Mouse (Mus musculus) MEL (cell line): Measurements from ENCODE around the gene Padi6. TPM values are rescaled to one million over a fixed set of nuclear protein-coding genes. Genes with fewer than 3 reads are reported as not detected.

Source experiments
- DNase-seq: peaks from one replicate; pipeline ENCODE4 v3.0.0; 2011; ENCODE audit warnings: low read depth, low spot score
- H3K27ac ChIP-seq: 2 replicates; pipeline ENCODE4 v1.5.1; 2012; ENCODE audit warnings: low read depth, mild to moderate bottlenecking, control low read depth, low read length, moderate library complexity; ENCODE audit not compliant: control insufficient read depth
- H3K27me3 ChIP-seq, 2 experiments: fragments of 150-350 bp in 1 of 2; sonication (generic) in 1 of 2; 2 replicates each; pipeline ENCODE4 v1.6.1; 2012; ENCODE audit warnings: low read length in 2 of 2, mild to moderate bottlenecking in 2 of 2, improper control_type of control experiment in 1 of 2, moderate library complexity in 1 of 2; ENCODE audit not compliant: insufficient read depth in 2 of 2, control insufficient read depth in 1 of 2
- H3K36me3 ChIP-seq, 2 experiments: 2 replicates each; pipeline ENCODE4 v1.6.1; 2012 to 2014; ENCODE audit warnings: low read length in 2 of 2, improper control_type of control experiment in 1 of 2, inconsistent platforms in 1 of 2, mild to moderate bottlenecking in 1 of 2; ENCODE audit not compliant: insufficient read depth in 2 of 2, control insufficient read depth in 1 of 2
- H3K4me1 ChIP-seq, 2 experiments: fragments of 150-350 bp in 1 of 2; sonication (generic) in 1 of 2; 2 replicates each; pipeline ENCODE4 v1.6.1; 2012; ENCODE audit warnings: low read length in 2 of 2, improper control_type of control experiment in 1 of 2, mild to moderate bottlenecking in 1 of 2; ENCODE audit not compliant: insufficient read depth in 2 of 2, control insufficient read depth in 1 of 2
- H3K4me3 ChIP-seq, 2 experiments: fragments of 150-350 bp in 1 of 2; sonication (generic) in 1 of 2; 2 replicates each; pipeline ENCODE4 v1.5.1; 2012; ENCODE audit warnings: low read depth in 2 of 2, low read length in 2 of 2, mild to moderate bottlenecking in 2 of 2, moderate library complexity in 2 of 2, control low read depth in 1 of 2, improper control_type of control experiment in 1 of 2; ENCODE audit not compliant: control insufficient read depth in 1 of 2, insufficient read depth in 1 of 2
- H3K79me2 ChIP-seq: 2 replicates; pipeline ENCODE4 v1.6.1; 2012; ENCODE audit warnings: mild to moderate bottlenecking, low read length, moderate library complexity; ENCODE audit not compliant: control insufficient read depth, poor library complexity, insufficient read depth
- H3K9ac ChIP-seq: 2 replicates; pipeline ENCODE4 v1.6.1; 2012; ENCODE audit warnings: low read depth, mild to moderate bottlenecking, control low read depth, low read length, moderate library complexity; ENCODE audit not compliant: control insufficient read depth, poor library complexity, severe bottlenecking
- H3K9me3 ChIP-seq: fragments of 150-350 bp; sonication (generic); replicated peaks from 2 replicates; pipeline ENCODE4 v1.6.1; 2012; ENCODE audit warnings: mild to moderate bottlenecking, low read length, improper control_type of control experiment, moderate library complexity; ENCODE audit not compliant: insufficient read depth
- BHLHE40 ChIP-seq: IDR thresholded peaks from 2 replicates; pipeline ENCODE4 v1.6.1; 2012; ENCODE audit warnings: low read depth, mild to moderate bottlenecking, inconsistent platforms, low read length, improper control_type of control experiment, borderline replicate concordance
- CHD1 ChIP-seq: IDR thresholded peaks from 2 replicates; pipeline ENCODE4 v1.6.1; 2012; ENCODE audit warnings: low read depth, mild to moderate bottlenecking, inconsistent platforms, low read length, improper control_type of control experiment
- CHD2 ChIP-seq: IDR thresholded peaks from 2 replicates; pipeline ENCODE4 v1.6.1; 2011; ENCODE audit warnings: low read length, improper control_type of control experiment
- CTCF ChIP-seq, 3 experiments: IDR thresholded peaks in 2 of 3; conservative IDR thresholded peaks in 1 of 3; 2 replicates each; pipeline ENCODE4 v1.5.1; 2011 to 2012; ENCODE audit warnings: low read length in 3 of 3, low read depth in 2 of 3, mild to moderate bottlenecking in 2 of 3, improper control_type of control experiment in 1 of 3, inconsistent platforms in 1 of 3, mixed read lengths in 1 of 3, moderate library complexity in 1 of 3; ENCODE audit not compliant: control insufficient read depth in 1 of 3, insufficient read depth in 1 of 3, poor library complexity in 1 of 3, severe bottlenecking in 1 of 3
- ELF1 ChIP-seq: IDR thresholded peaks from 2 replicates; pipeline ENCODE4 v1.6.1; 2014; ENCODE audit warnings: low read depth, mild to moderate bottlenecking, inconsistent platforms, low read length, improper control_type of control experiment, moderate library complexity
- EP300 ChIP-seq, 2 experiments: IDR thresholded peaks; 2 replicates each; pipeline ENCODE4 v1.6.1; 2011; ENCODE audit warnings: improper control_type of control experiment in 2 of 2, low read length in 2 of 2, low read depth in 1 of 2, mild to moderate bottlenecking in 1 of 2
- GABPA ChIP-seq: IDR thresholded peaks from 2 replicates; pipeline ENCODE4 v1.6.1; 2012; ENCODE audit warnings: low read depth, mild to moderate bottlenecking, inconsistent platforms, low read length, improper control_type of control experiment, moderate library complexity
- MAZ ChIP-seq: IDR thresholded peaks from 2 replicates; pipeline ENCODE4 v1.6.1; 2012; ENCODE audit warnings: low read depth, mild to moderate bottlenecking, inconsistent platforms, low read length, improper control_type of control experiment
- MXI1 ChIP-seq: IDR thresholded peaks from 2 replicates; pipeline ENCODE4 v1.6.1; 2011; ENCODE audit warnings: mild to moderate bottlenecking, low read depth, low read length, improper control_type of control experiment
- MYC ChIP-seq: IDR thresholded peaks from 2 replicates; pipeline ENCODE4 v1.6.1; 2011; ENCODE audit warnings: low read depth, mild to moderate bottlenecking, low read length, improper control_type of control experiment, moderate library complexity
- NELFE ChIP-seq: IDR thresholded peaks from 2 replicates; pipeline ENCODE4 v1.6.1; 2011; ENCODE audit warnings: low read depth, low read length, improper control_type of control experiment
- POLR2A ChIP-seq, 2 experiments: IDR thresholded peaks; 2 replicates each; pipeline ENCODE4 v1.6.1; 2011 to 2012; ENCODE audit warnings: low read length in 2 of 2, mild to moderate bottlenecking in 2 of 2, control low read depth in 1 of 2, improper control_type of control experiment in 1 of 2, low read depth in 1 of 2, moderate library complexity in 1 of 2; ENCODE audit not compliant: control insufficient read depth in 1 of 2, insufficient read depth in 1 of 2, poor library complexity in 1 of 2
- POLR2AphosphoS2 ChIP-seq: IDR thresholded peaks from 2 replicates; pipeline ENCODE4 v1.6.1; 2011; ENCODE audit warnings: low read length, improper control_type of control experiment
- POLR2AphosphoS5 ChIP-seq: IDR thresholded peaks from 2 replicates; pipeline ENCODE4 v1.6.1; 2012; ENCODE audit warnings: low read depth, borderline replicate concordance, mild to moderate bottlenecking, inconsistent platforms, low read length, moderate library complexity, mixed read lengths
- RAD21 ChIP-seq: IDR thresholded peaks from 2 replicates; pipeline ENCODE4 v1.6.1; 2011; ENCODE audit warnings: mild to moderate bottlenecking, low read depth, low read length, improper control_type of control experiment
- TBP ChIP-seq: IDR thresholded peaks from 2 replicates; pipeline ENCODE4 v1.8.0; 2011; ENCODE audit warnings: low read depth, low read length, improper control_type of control experiment
- TCF12 ChIP-seq: IDR thresholded peaks from 2 replicates; pipeline ENCODE4 v1.6.1; 2014; ENCODE audit warnings: low read depth, mild to moderate bottlenecking, inconsistent platforms, low read length, improper control_type of control experiment, moderate library complexity
- UBTF ChIP-seq: IDR thresholded peaks from 2 replicates; pipeline ENCODE4 v1.6.1; 2012; ENCODE audit warnings: low read depth, mild to moderate bottlenecking, inconsistent platforms, low read length, improper control_type of control experiment, moderate library complexity, borderline replicate concordance; ENCODE audit not compliant: insufficient read depth
- USF2 ChIP-seq, 2 experiments: IDR thresholded peaks; 2 replicates each; pipeline ENCODE4 v1.6.1; 2011 to 2012; ENCODE audit warnings: improper control_type of control experiment in 2 of 2, low read length in 2 of 2, borderline replicate concordance in 1 of 2, inconsistent platforms in 1 of 2, low read depth in 1 of 2, mild to moderate bottlenecking in 1 of 2; ENCODE audit not compliant: insufficient read depth in 1 of 2
- ZC3H11A ChIP-seq: IDR thresholded peaks from 2 replicates; pipeline ENCODE4 v1.6.1; 2012; ENCODE audit warnings: low read depth, mild to moderate bottlenecking, inconsistent platforms, low read length, improper control_type of control experiment
- ZKSCAN1 ChIP-seq: IDR thresholded peaks from 2 replicates; pipeline ENCODE4 v1.6.1; 2012; ENCODE audit warnings: low read depth, mild to moderate bottlenecking, inconsistent platforms, low read length, improper control_type of control experiment, moderate library complexity
- ZNF384 ChIP-seq: IDR thresholded peaks from 2 replicates; pipeline ENCODE4 v1.6.1; 2012; ENCODE audit warnings: low read depth, mild to moderate bottlenecking, inconsistent platforms, low read length, improper control_type of control experiment
- polyA plus RNA-seq, 2 experiments: library from polyadenylated mRNA; stranded (reverse) in 1 of 2; unstranded in 1 of 2; fragments of >175 nt in 1 of 2; fragments of >200 nt in 1 of 2; gene quantifications; 2 replicates each; pipeline versions ENCODE4 v1.2.1 to v1.2.4; 2012; ENCODE audit warnings: low replicate concordance in 2 of 2, low read depth in 1 of 2; ENCODE audit not compliant: insufficient read length in 2 of 2, insufficient read depth in 1 of 2, missing spikeins in 1 of 2
- total RNA-seq: library from RNA; depleted of rRNA; stranded (reverse); fragments of 300-350 nt; gene quantifications from 2 replicates; pipeline ENCODE4 v1.2.3, GENCODE M21; 2012

Gene Padi6
- total and polyA plus RNA-seq, 3 experiments = not detected

- Histone ChIP-seq H3K9me3 (no peaks in the 10 kb centered on the region), H3K4me1 (peaks cover 0 to 5% of the 10 kb centered on the region in 2 experiments; a peak in 1 of 4 replicates), H3K4me3 (no peak overlapping the region), H3K9ac (no peak overlapping the region), H3K27me3 (peaks cover 0 to 5% of the 10 kb centered on the region in 2 experiments; a peak in 2 of 4 replicates), H3K27ac (no peak overlapping the region), H3K36me3 (no peaks in the 10 kb centered on the region), H3K79me2 (no peaks in the 10 kb centered on the region)
- no peak for DNase-seq
- TF ChIP-seq MXI1 (no peak), ZNF384 (no peak), MAZ (no peak), MYC (no peak), GABPA (no peak), TBP (no peak), CHD2 (no peak), RAD21 (no peak), POLR2AphosphoS2 (no peak), CHD1 (no peak), EP300 (IDR thresholded peaks at IDR 0.05; ENCODE audit: low read depth in 1 of 2, low read length in 2 of 2) (no peak), UBTF (no peak), ZC3H11A (no peak), BHLHE40 (no peak), NELFE (no peak), POLR2A (IDR thresholded peaks at IDR 0.05; ENCODE audit: control insufficient read depth in 1 of 2, insufficient read depth in 1 of 2, low read depth in 1 of 2, low read length in 2 of 2, poor library complexity in 1 of 2) (no peak), POLR2AphosphoS5 (no peak)
These were observed 643 bp upstream of the Padi6 start for GRCm38 (mm10) chr4:140743086-140743485.

DNA sequence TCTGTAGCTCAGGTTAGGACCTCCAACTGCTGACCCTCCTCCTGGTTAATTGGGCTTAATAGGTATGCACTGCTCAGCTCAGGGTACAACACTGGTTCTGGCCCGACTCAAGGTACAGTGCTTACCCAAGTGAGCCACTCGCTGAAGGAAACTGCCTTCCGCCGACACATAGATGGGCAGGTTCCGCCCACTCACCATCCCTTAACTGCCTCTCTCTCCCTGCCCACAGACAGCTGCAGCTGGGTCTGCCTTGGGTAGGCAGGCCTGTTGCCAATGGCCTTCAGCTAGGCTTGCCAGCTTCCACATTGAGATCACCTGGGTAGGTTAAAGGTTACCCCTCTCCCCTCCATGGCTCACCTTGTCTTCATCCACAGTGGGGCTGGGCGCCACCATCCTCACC lies 1.0 kb downstream of the Padi6 start:
- no peak for DNase-seq
- H3K4me3 ChIP-seq = no peak overlapping the region
- no peaks in the 10 kb centered on the region for H3K27me3 ChIP-seq
- no peaks in the 10 kb centered on the region for H3K9me3 ChIP-seq
- TF ChIP-seq USF2 (IDR thresholded peaks at IDR 0.05; ENCODE audit: borderline replicate concordance in 1 of 2, insufficient read depth in 1 of 2, low read depth in 1 of 2, low read length in 2 of 2) = no peak
- no peak for TF ChIP-seq CTCF (IDR thresholded peaks at IDR 0.05 in 2 of 3, conservative IDR thresholded peaks at IDR 0.05 in 1 of 3; ENCODE audit: control insufficient read depth in 1 of 3, insufficient read depth in 1 of 3, low read depth in 2 of 3, low read length in 3 of 3, poor library complexity in 1 of 3, severe bottlenecking in 1 of 3)
- no peak for TF ChIP-seq ELF1
- no peak for TF ChIP-seq ZC3H11A
- TF ChIP-seq ZKSCAN1 = no peak
- TF ChIP-seq TCF12 = no peak
- H3K79me2 ChIP-seq = no peaks in the 10 kb centered on the region
- H3K27ac ChIP-seq = no peak overlapping the region
- peaks cover 0 to 5% of the 10 kb centered on the region in 2 experiments; a peak in 1 of 4 replicates for H3K4me1 ChIP-seq
- no peak overlapping the region for H3K9ac ChIP-seq
- no peaks in the 10 kb centered on the region for H3K36me3 ChIP-seq
